Mouse (Mus musculus) small intestine, adult 2 months (tissue): ENCODE results near the gene 5330417C22Rik.

ENCODE experiments used
- CTCF ChIP-seq: fragments of 200-500 bp; IDR thresholded peaks from 2 replicates; pipeline ENCODE4 v1.5.1; 2012; ENCODE audit warnings: low read depth, mild to moderate bottlenecking, control low read depth, inconsistent platforms, low read length, moderate library complexity, mixed read lengths; ENCODE audit not compliant: insufficient replicate concordance, insufficient read length; ENCODE audit errors: extremely low read depth
- POLR2A ChIP-seq: fragments of 200-500 bp; IDR thresholded peaks from 2 replicates; pipeline ENCODE4 v1.6.1; 2012; ENCODE audit warnings: low read depth, mild to moderate bottlenecking, control low read depth, inconsistent platforms, low read length, moderate library complexity

- TF ChIP-seq CTCF (no peak), POLR2A (no peak)
Measured at GRCm38 (mm10) chr3:108518276-108518675, 18.1 kb downstream of the 5330417C22Rik start.
